In the genomic region with DNA sequence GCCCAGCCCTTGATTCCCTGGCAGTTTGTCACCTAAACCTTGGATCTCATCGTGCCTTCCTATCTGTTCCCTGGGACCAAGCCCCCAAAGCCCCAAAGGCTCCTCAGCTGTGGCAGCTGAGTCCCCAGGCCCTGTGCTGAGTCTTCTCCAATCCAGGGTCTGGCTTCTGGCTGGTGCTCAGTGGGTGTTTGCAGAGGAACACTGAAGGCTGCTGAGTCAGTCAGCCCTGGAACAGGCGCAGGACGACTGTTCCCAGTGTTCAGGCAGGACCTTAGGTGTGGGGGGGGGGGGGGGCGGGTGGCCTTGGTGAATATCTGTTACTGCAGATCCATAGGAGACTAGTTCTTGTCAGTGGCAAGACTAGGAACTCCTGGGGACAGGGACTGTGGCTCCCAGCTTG, we compare ENCODE assay signal across 23 mouse cellular contexts. TPM values are rescaled to one million over a fixed set of nuclear protein-coding genes. Genes with fewer than 3 reads are reported as not detected.
"Had no signal": no experiment of that assay in that cellular context is flagged by ENCODE, and none has a peak within 500 bp of the region (broad histone marks: within the 10 kb centered on the region; RNA-seq: fewer than 3 reads in every experiment).

No protein-coding gene starts in this region.

- ATAC-seq: lung, postnatal 0 days; midbrain, embryonic 15.5 days had no signal

- H3K4me2 ChIP-seq: kidney, embryonic 15.5 days; limb, embryonic 13.5 days; midbrain, embryonic 15.5 days; neural tube, embryonic 12.5 days; stomach, embryonic 15.5 days had no signal

- DNase-seq: kidney, postnatal 14 days; left cerebral cortex, postnatal 4 days; lung, adult 18-20 months; lung, postnatal 36 days; right cerebral cortex, postnatal 14 days; thymus, adult 2 months; thymus, postnatal 25 days had no signal

- H3K27me3 ChIP-seq: kidney, embryonic 15.5 days; limb, embryonic 13.5 days; midbrain, embryonic 15.5 days; neural tube, embryonic 12.5 days; stomach, embryonic 15.5 days had no signal

- H3K9me3 ChIP-seq: kidney, embryonic 15.5 days; limb, embryonic 13.5 days; midbrain, embryonic 15.5 days; neural tube, embryonic 12.5 days; stomach, embryonic 15.5 days had no signal

- H3K4me3 ChIP-seq: kidney, embryonic 15.5 days; limb, embryonic 13.5 days; midbrain, embryonic 15.5 days; neural tube, embryonic 12.5 days; stomach, embryonic 15.5 days had no signal

- H3K9ac ChIP-seq: kidney, embryonic 15.5 days; limb, embryonic 13.5 days; liver, embryonic 14.5 days; midbrain, embryonic 15.5 days; neural tube, embryonic 12.5 days; stomach, embryonic 15.5 days had no signal

- H3K4me1 ChIP-seq: kidney, embryonic 15.5 days; limb, embryonic 13.5 days; midbrain, embryonic 15.5 days; neural tube, embryonic 12.5 days; stomach, embryonic 15.5 days had no signal

- H3K27ac ChIP-seq: kidney, embryonic 15.5 days; limb, embryonic 13.5 days; liver, embryonic 14.5 days; neural tube, embryonic 12.5 days; stomach, embryonic 15.5 days had no signal

RNA-seq across cellular contexts. Expression of a gene that starts 44.8 kb away (rescaled TPM):
- total RNA-seq: layer of hippocampus, postnatal 25 days; left cerebral cortex, postnatal 4 days; liver, adult 2 months; megakaryocyte progenitor cell, adult 5-6 weeks; monocyte, adult 5-6 weeks; neutrophil, adult 5-6 weeks had no signal
- polyA plus RNA-seq: large intestine, adult 2 months; liver, adult 2 months; liver, embryonic 14.5 days; midbrain, embryonic 15.5 days; spleen, adult 2 months; stomach, embryonic 15.5 days; testis, adult 2 months; urinary bladder, adult 2 months had no signal
